Comparison of ENCODE assay signal across 8 mouse cellular contexts in genomic region chr7:31176886-31177763, GRCm38 (mm10). TPM values are rescaled to one million over a fixed set of nuclear protein-coding genes. Genes with fewer than 3 reads are reported as not detected.
A peak's percentile ranks its signal among the peaks of the same experiment; 100 is the strongest.
DNase-seq lines count a peak whose midpoint lies in the region; ATAC-seq and TF ChIP-seq lines count a peak whose summit lies in the region.

No protein-coding gene starts in this region.

- H3K4me3 ChIP-seq in hindbrain, embryonic 11.5 days (ENCODE audit: low read depth, low read length), result no peak overlapping the region
- H3K4me3 ChIP-seq in lung, postnatal 0 days (ENCODE audit: low read depth, low read length), result no peak overlapping the region

- 37% methylated on average over 22 of the region's 22 CpGs for WGBS in hindbrain, embryonic 11.5 days
- WGBS in lung, postnatal 0 days, result 19% methylated on average over 22 of the region's 22 CpGs

- peak; percentile 78 for DNase-seq in T-cell, adult 2 months (ENCODE audit: low spot score)
- peak; percentile 61 for DNase-seq in cerebellum, adult 9-11 months
- DNase-seq in hindbrain, embryonic 11.5 days (ENCODE audit: low spot score), result peak; percentile 84
- DNase-seq in layer of hippocampus, adult 9-11 months, result peak; percentile 57
- DNase-seq in lung, postnatal 0 days (ENCODE audit: low spot score), result peak; percentile 84
- DNase-seq in ovary, postnatal 36 days (ENCODE audit: low spot score), result peak; percentile 62
- DNase-seq in thymus, postnatal 4 days, result peak; percentile 85

- H3K4me2 ChIP-seq in hindbrain, embryonic 11.5 days (replicated peaks; ENCODE audit: low read depth, low read length), result no peak overlapping the region
- H3K4me2 ChIP-seq in lung, postnatal 0 days (replicated peaks; ENCODE audit: low read depth, low read length), result peak overlapping the region; percentile 31

- peak; percentile 92 for ATAC-seq in frontal cortex, adult (ENCODE audit: low TSS enrichment)
- ATAC-seq in hindbrain, embryonic 11.5 days (ENCODE audit: low FRiP score), result peak; percentile 30; the same call in 1 of the 2 replicates
- peak; percentile 82 for ATAC-seq in lung, postnatal 0 days

- TF ChIP-seq CTCF in lung, postnatal 0 days (IDR thresholded peaks at IDR 0.05), result peak; percentile 93

- no peaks in the 10 kb centered on the region for H3K36me3 ChIP-seq in hindbrain, embryonic 11.5 days (ENCODE audit: control insufficient read depth, insufficient read depth, low read length)
- no peaks in the 10 kb centered on the region for H3K36me3 ChIP-seq in lung, postnatal 0 days (ENCODE audit: insufficient read depth, low read length)

- H3K9ac ChIP-seq in hindbrain, embryonic 11.5 days (ENCODE audit: low read depth, low read length), result no peak overlapping the region
- no peak overlapping the region for H3K9ac ChIP-seq in lung, postnatal 0 days (replicated peaks; ENCODE audit: low read depth)

- H3K27me3 ChIP-seq in hindbrain, embryonic 11.5 days (ENCODE audit: control insufficient read depth, insufficient read depth, low read length), result no peaks in the 10 kb centered on the region
- no peaks in the 10 kb centered on the region for H3K27me3 ChIP-seq in lung, postnatal 0 days (replicated peaks; ENCODE audit: insufficient read depth, low read length)

- H3K4me1 ChIP-seq in hindbrain, embryonic 11.5 days (replicated peaks; ENCODE audit: control insufficient read depth, insufficient read depth, low read length), result no peaks in the 10 kb centered on the region
- H3K4me1 ChIP-seq in lung, postnatal 0 days (ENCODE audit: insufficient read depth, low read depth, low read length), result no peaks in the 10 kb centered on the region

- H3K27ac ChIP-seq in hindbrain, embryonic 11.5 days (ENCODE audit: low read depth, low read length), result no peak overlapping the region
- no peak overlapping the region for H3K27ac ChIP-seq in lung, postnatal 0 days (ENCODE audit: low read length)

- no peak for TF ChIP-seq EP300 in lung, postnatal 0 days (IDR thresholded peaks at IDR 0.05)

- H3K9me3 ChIP-seq in hindbrain, embryonic 11.5 days (ENCODE audit: control insufficient read depth, low read length), result no peaks in the 10 kb centered on the region
- H3K9me3 ChIP-seq in lung, postnatal 0 days (ENCODE audit: low read length), result no peaks in the 10 kb centered on the region

RNA-seq across cellular contexts. Expression of gene Gramd1a, which starts 21.4 kb away (rescaled TPM):
- polyA plus RNA-seq in hindbrain, embryonic 11.5 days (2014; fragmentation: Nextera tagmentation; extraction: Ambion mirVana), result 120 and 125 TPM in 2 replicates
- 31.7 and 33.8 TPM in 2 replicates for polyA plus RNA-seq in lung, postnatal 0 days (2015; fragmentation: Nextera tagmentation; extraction: Ambion mirVana)

RNA-seq across cellular contexts. Expression of gene Scn1b, which starts 50.3 kb away (rescaled TPM):
- 0.60 and 0.86 TPM in 2 replicates for polyA plus RNA-seq in hindbrain, embryonic 11.5 days (2014; fragmentation: Nextera tagmentation; extraction: Ambion mirVana)
- polyA plus RNA-seq in lung, postnatal 0 days (2015; fragmentation: Nextera tagmentation; extraction: Ambion mirVana), result 4.5 and 4.9 TPM in 2 replicates

Comparison
In these comparisons a context has a peak if more than half of its experiments do, and no peak if none do; other contexts are left out.
1. ATAC-seq: peak in every context shown above with its lines; median percentile 92 in frontal cortex, adult; 82 in lung, postnatal 0 days; 30 in hindbrain, embryonic 11.5 days.